Mouse (Mus musculus): ENCODE data around the gene Hdgfl3. TPM values are rescaled to one million over a fixed set of nuclear protein-coding genes. Genes with fewer than 3 reads are reported as not detected.

The Hdgfl3 gene
- polyA plus RNA-seq, 1 experiment from 2014 or later: 0.39 TPM

DNA sequence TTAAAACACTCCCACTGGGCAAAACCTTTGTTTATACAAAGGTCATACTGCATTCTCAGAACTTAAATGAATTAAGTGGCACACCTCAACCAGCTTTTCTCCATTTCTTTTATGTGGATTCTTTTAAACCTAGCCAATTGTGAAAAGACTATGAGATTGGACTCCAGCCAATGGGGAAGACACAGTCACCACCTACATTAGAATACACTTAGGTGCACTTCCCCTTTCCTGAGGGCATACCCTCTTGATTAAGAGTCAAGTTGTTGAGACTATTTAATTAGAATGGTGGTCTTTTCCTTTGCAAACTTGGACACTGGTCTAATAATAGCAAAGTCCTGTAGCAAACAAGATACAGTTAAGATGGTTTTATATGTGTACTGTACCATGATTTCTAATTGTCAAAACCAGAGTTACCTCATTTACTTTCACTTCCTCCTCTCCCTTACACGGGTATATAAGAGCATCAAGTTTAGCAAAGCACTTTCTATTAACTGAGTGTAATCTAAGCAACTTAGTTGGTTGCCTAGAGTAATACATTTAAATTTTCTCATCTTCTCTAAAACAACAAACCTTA, 12.8 kb downstream of the Hdgfl3 start:
- Histone ChIP-seq H3K36me3 (ENCODE audit: control insufficient read depth, insufficient read depth) (no peaks in the 10 kb centered on the region), H3K27ac (ENCODE audit: low read length) (no peak overlapping the region), H3K9ac (ENCODE audit: low read depth, low read length) (no peak overlapping the region), H3K27me3 (ENCODE audit: control insufficient read depth, insufficient read depth, low read depth, low read length) (no peaks in the 10 kb centered on the region; the same call in 1 of the 2 replicates), H3K4me3 (ENCODE audit: low read depth, low read length) (no peak overlapping the region), H3K9me3 (replicated peaks; ENCODE audit: control insufficient read depth, low read length) (no peaks in the 10 kb centered on the region), H3K4me1 (ENCODE audit: control insufficient read depth, low read depth, low read length) (no peaks in the 10 kb centered on the region), H3K4me2 (ENCODE audit: low read depth, low read length) (no peak overlapping the region)
- no peak for ATAC-seq (ENCODE audit: low read depth)
- 9% methylated on average over 1 of the region's 1 CpGs for WGBS (ENCODE audit: insufficient replicate concordance)

DNA sequence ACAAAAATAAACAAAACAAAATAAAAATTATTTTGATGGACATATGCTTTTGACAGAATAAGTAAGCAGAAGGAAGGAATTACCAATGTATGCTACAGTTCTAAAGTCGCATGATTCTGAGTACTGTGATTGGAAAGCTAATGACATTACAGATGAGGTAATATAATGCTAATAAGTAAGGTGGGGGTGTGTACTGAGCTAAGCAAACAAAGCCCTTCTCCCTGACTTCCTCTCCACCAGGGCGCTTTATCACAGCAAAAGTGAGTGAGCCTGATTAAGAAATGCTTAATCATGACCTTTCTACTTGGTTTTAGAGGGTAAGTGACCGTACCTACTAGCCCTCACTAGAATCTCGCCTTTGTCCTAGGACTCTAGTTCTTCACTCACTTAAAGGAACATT, 14.0 kb downstream of the Hdgfl3 start:
- 54% methylated on average over 4 of the region's 4 CpGs for WGBS (ENCODE audit: insufficient replicate concordance)
- Histone ChIP-seq H3K4me2 (ENCODE audit: low read depth, low read length) (no peak overlapping the region), H3K4me3 (ENCODE audit: low read depth, low read length) (no peak overlapping the region), H3K9me3 (replicated peaks; ENCODE audit: control insufficient read depth, low read length) (no peaks in the 10 kb centered on the region), H3K36me3 (ENCODE audit: control insufficient read depth, insufficient read depth) (no peaks in the 10 kb centered on the region), H3K27ac (ENCODE audit: low read length) (no peak overlapping the region), H3K4me1 (ENCODE audit: control insufficient read depth, low read depth, low read length) (no peaks in the 10 kb centered on the region), H3K27me3 (ENCODE audit: control insufficient read depth, insufficient read depth, low read depth, low read length) (no peaks in the 10 kb centered on the region; the same call in 1 of the 2 replicates), H3K9ac (ENCODE audit: low read depth, low read length) (no peak overlapping the region)
- no peak for ATAC-seq (ENCODE audit: low read depth)

DNA sequence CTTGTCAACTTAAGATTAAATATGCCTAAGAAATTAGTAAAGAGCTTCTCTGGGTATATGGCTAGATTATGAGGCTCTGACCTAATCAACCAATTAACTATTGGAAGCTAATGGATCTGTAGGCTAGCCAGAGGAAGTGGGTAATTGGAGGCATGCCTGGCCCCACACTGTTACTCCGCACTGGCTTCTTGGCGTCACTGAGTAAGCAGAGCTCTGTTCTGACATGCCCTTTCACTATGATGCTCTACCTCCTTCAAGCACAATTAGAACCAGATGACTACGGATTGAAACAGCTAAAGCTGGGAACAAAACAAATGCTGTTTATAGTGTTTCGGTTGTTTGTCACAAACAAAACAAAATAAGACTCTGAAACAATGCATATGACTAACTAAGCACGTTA, 16.0 kb downstream of the Hdgfl3 start:
- 61% methylated on average over 5 of the region's 5 CpGs for WGBS (ENCODE audit: insufficient replicate concordance)
- no peak for ATAC-seq (ENCODE audit: low read depth)

DNA sequence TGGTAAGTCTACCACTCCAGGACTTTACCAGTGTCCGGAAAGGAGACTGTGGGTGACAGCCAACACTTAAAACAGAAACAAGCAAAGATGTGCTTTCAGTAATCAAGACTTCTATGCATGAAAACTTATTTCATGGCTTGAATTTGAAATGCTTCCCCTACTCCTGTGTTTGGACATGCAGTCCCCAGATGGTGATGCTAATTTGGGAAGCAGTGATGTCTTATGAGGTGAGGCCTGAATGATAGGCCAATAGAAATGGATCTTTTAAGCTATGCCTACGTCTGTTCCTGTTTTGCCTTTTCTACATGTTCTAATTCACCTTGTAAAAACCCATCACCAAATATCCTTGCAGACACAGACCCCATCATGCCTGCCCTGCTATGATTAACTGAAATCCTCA, 29.3 kb downstream of the Hdgfl3 start:
- WGBS (ENCODE audit: insufficient replicate concordance): 62% methylated on average over 2 of the region's 2 CpGs
- ATAC-seq (ENCODE audit: low read depth): no peak
- no peak overlapping the region for H3K9ac ChIP-seq (ENCODE audit: low read depth, low read length)
- H3K9me3 ChIP-seq (replicated peaks; ENCODE audit: control insufficient read depth, low read length): no peaks in the 10 kb centered on the region
- H3K27me3 ChIP-seq (ENCODE audit: control insufficient read depth, insufficient read depth, low read depth, low read length): 0 out of 2 replicates have a peak, but pooled peaks cover 2% of the 10 kb centered on the region
- H3K4me2 ChIP-seq (ENCODE audit: low read depth, low read length): no peak overlapping the region
- H3K27ac ChIP-seq (ENCODE audit: low read length): no peak overlapping the region
- no peak overlapping the region for H3K4me3 ChIP-seq (ENCODE audit: low read depth, low read length)
- H3K36me3 ChIP-seq (ENCODE audit: control insufficient read depth, insufficient read depth): no peaks in the 10 kb centered on the region
- no peaks in the 10 kb centered on the region for H3K4me1 ChIP-seq (ENCODE audit: control insufficient read depth, low read depth, low read length)

More for the DNA sequence above, 16.0 kb downstream of the Hdgfl3 start:
- Histone ChIP-seq H3K4me2 (ENCODE audit: low read depth, low read length) (no peak overlapping the region), H3K9me3 (replicated peaks; ENCODE audit: control insufficient read depth, low read length) (no peaks in the 10 kb centered on the region), H3K36me3 (ENCODE audit: control insufficient read depth, insufficient read depth) (no peaks in the 10 kb centered on the region), H3K9ac (ENCODE audit: low read depth, low read length) (no peak overlapping the region), H3K4me1 (ENCODE audit: control insufficient read depth, low read depth, low read length) (no peaks in the 10 kb centered on the region), H3K27me3 (ENCODE audit: control insufficient read depth, insufficient read depth, low read depth, low read length) (no peaks in the 10 kb centered on the region; the same call in 1 of the 2 replicates), H3K27ac (ENCODE audit: low read length) (no peak overlapping the region), H3K4me3 (ENCODE audit: low read depth, low read length) (no peak overlapping the region)

DNA sequence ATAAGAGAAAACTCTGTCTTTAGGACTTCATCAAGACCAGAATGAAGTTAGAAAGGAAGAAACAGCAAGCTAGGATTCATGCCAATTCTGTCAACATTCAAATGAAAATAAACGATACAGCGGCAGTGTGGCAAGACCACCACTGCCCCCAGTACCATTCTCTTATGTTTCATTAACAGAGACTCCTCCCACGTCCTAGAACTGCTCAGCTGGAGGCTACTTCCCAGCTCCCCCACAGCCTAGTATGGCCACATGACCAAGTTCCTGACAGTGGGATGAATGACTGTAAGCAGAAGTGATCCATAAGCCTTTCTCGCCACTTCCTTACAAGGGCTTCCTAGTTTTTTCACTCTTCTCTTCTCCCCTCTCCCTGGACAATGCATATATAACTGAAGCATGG, 30.2 kb downstream of the Hdgfl3 start:
- no peaks in the 10 kb centered on the region for H3K4me1 ChIP-seq (ENCODE audit: control insufficient read depth, low read depth, low read length)
- WGBS (ENCODE audit: insufficient replicate concordance): 50% methylated on average over 4 of the region's 4 CpGs
- no peak overlapping the region for H3K9ac ChIP-seq (ENCODE audit: low read depth, low read length)
- H3K4me3 ChIP-seq (ENCODE audit: low read depth, low read length): no peak overlapping the region
- H3K4me2 ChIP-seq (ENCODE audit: low read depth, low read length): no peak overlapping the region
- H3K27me3 ChIP-seq (ENCODE audit: control insufficient read depth, insufficient read depth, low read depth, low read length): peaks cover 3% of the 10 kb centered on the region; the same call in 1 of the 2 replicates
- H3K9me3 ChIP-seq (replicated peaks; ENCODE audit: control insufficient read depth, low read length): no peaks in the 10 kb centered on the region
- no peak for ATAC-seq (ENCODE audit: low read depth)
- no peak overlapping the region for H3K27ac ChIP-seq (ENCODE audit: low read length)
- H3K36me3 ChIP-seq (ENCODE audit: control insufficient read depth, insufficient read depth): no peaks in the 10 kb centered on the region

DNA sequence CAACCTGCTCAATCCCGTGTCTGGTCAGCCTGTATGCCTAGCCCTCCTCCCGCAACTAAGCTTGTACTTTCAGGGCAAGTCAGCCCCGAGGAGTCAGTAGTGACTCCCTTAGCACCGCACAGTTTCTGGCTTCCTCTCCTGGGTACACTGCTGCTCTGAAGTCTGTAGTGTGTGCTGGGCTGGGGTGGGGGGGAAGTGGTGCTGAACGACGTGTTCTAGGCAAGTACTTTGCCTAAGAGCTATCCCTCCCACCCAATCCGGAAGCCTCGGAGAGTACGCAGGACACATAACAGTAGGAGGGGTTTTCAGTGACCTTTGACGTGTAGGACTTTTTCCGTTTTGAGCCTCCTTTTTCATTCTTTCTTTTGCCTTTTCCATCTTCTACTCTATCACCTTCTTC, 34.9 kb downstream of the Hdgfl3 start:
- Histone ChIP-seq H3K27ac (ENCODE audit: low read length) (no peak overlapping the region), H3K36me3 (ENCODE audit: control insufficient read depth, insufficient read depth) (no peaks in the 10 kb centered on the region), H3K4me1 (ENCODE audit: control insufficient read depth, low read depth, low read length) (no peaks in the 10 kb centered on the region), H3K27me3 (ENCODE audit: control insufficient read depth, insufficient read depth, low read depth, low read length) (peaks cover 8% of the 10 kb centered on the region), H3K4me3 (ENCODE audit: low read depth, low read length) (no peak overlapping the region), H3K9ac (ENCODE audit: low read depth, low read length) (no peak overlapping the region), H3K4me2 (ENCODE audit: low read depth, low read length) (no peak overlapping the region), H3K9me3 (replicated peaks; ENCODE audit: control insufficient read depth, low read length) (no peaks in the 10 kb centered on the region)
- no peak for ATAC-seq (ENCODE audit: low read depth)
- WGBS (ENCODE audit: insufficient replicate concordance): 52% methylated on average over 11 of the region's 11 CpGs

DNA sequence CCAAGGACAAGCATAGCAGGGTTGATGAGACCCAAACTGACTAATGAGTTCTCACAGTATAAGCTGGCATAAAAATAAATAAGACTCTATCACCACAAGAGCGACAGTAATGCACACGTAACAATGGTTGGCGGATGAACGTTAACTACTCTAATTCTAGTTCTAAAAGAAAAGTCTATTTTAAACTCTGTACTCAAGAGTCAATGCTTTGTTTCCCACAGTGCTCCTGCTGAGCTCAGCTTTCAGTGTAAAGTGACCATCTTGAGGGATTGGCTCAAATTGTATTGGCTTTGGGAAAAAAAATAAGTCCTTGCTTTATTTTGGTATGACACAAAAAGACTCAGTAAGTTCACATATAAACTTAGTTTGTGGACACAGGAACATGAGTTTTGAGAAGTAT, 49.1 kb downstream of the Hdgfl3 start:
- H3K36me3 ChIP-seq (ENCODE audit: control insufficient read depth, insufficient read depth): no peaks in the 10 kb centered on the region
- WGBS (ENCODE audit: insufficient replicate concordance): 80% methylated on average over 4 of the region's 4 CpGs
- no peak overlapping the region for H3K4me3 ChIP-seq (ENCODE audit: low read depth, low read length)
- no peak for ATAC-seq (ENCODE audit: low read depth)
- H3K27ac ChIP-seq (ENCODE audit: low read length): no peak overlapping the region
- no peaks in the 10 kb centered on the region for H3K9me3 ChIP-seq (replicated peaks; ENCODE audit: control insufficient read depth, low read length)
- H3K9ac ChIP-seq (ENCODE audit: low read depth, low read length): no peak overlapping the region
- H3K4me2 ChIP-seq (ENCODE audit: low read depth, low read length): no peak overlapping the region
- no peaks in the 10 kb centered on the region for H3K4me1 ChIP-seq (ENCODE audit: control insufficient read depth, low read depth, low read length)
- peaks cover 2% of the 10 kb centered on the region for H3K27me3 ChIP-seq (ENCODE audit: control insufficient read depth, insufficient read depth, low read depth, low read length)

DNA sequence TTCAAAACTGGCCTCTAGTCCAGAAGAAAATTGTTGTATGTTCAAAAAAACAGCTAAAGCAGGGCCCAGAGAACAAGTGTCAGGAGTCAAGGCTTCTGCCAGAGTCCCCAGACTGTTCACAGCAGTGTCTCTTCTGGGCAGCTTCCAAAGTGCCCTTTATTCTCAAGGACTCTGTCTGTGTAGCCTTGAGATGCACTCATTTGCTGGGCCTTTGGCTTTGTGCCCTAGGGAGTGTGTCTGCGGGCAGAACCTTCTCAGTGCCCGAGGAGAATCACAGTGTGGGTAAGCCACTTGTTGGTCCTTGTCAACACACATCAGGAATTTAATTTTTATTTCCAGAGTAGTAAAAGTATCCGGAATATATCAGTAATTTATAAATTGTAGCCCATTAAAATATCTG, 52.7 kb downstream of the Hdgfl3 start:
- H3K9ac ChIP-seq (ENCODE audit: low read depth, low read length): no peak overlapping the region
- 66% methylated on average over 3 of the region's 3 CpGs for whole genome bisulfite sequencing (ENCODE audit: insufficient replicate concordance)

DNA sequence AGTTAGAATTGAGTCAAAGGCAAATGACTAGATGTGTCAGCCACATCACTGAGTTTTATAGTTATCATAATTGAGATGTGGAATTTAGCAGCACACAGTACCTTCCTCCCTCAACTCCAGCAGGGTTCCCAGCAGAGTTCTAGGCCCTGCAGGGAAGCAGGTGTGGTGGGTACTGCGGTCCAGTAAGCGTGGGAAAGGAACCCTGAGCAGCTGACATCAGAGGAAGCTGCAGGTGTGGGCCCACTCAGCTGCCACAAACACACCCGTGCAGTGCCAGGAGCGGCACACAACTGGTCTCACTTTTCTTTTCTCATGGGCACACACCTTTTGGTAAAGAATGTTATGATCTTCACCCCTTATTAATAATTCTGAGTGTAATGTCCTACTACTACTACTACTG, 53.5 kb downstream of the Hdgfl3 start:
- H3K27me3 ChIP-seq (ENCODE audit: control insufficient read depth, insufficient read depth, low read depth, low read length): peaks cover 12% of the 10 kb centered on the region
- WGBS (ENCODE audit: insufficient replicate concordance): 77% methylated on average over 4 of the region's 4 CpGs
- no peak overlapping the region for H3K4me3 ChIP-seq (ENCODE audit: low read depth, low read length)
- no peak overlapping the region for H3K27ac ChIP-seq (ENCODE audit: low read length)
- ATAC-seq (ENCODE audit: low read depth): no peak
- no peak overlapping the region for H3K4me2 ChIP-seq (ENCODE audit: low read depth, low read length)
- no peaks in the 10 kb centered on the region for H3K36me3 ChIP-seq (ENCODE audit: control insufficient read depth, insufficient read depth)
- no peaks in the 10 kb centered on the region for H3K9me3 ChIP-seq (replicated peaks; ENCODE audit: control insufficient read depth, low read length)
- no peak overlapping the region for H3K9ac ChIP-seq (ENCODE audit: low read depth, low read length)
- H3K4me1 ChIP-seq (ENCODE audit: control insufficient read depth, low read depth, low read length): no peaks in the 10 kb centered on the region

More for the DNA sequence above, 52.7 kb downstream of the Hdgfl3 start:
- Histone ChIP-seq H3K4me3 (ENCODE audit: low read depth, low read length) (no peak overlapping the region), H3K27ac (ENCODE audit: low read length) (no peak overlapping the region), H3K4me2 (ENCODE audit: low read depth, low read length) (no peak overlapping the region), H3K9me3 (replicated peaks; ENCODE audit: control insufficient read depth, low read length) (no peaks in the 10 kb centered on the region), H3K4me1 (ENCODE audit: control insufficient read depth, low read depth, low read length) (no peaks in the 10 kb centered on the region), H3K27me3 (ENCODE audit: control insufficient read depth, insufficient read depth, low read depth, low read length) (peaks cover 9% of the 10 kb centered on the region), H3K36me3 (ENCODE audit: control insufficient read depth, insufficient read depth) (no peaks in the 10 kb centered on the region)
- no peak for ATAC-seq (ENCODE audit: low read depth)

Data from liver, embryonic 16.5 days (tissue).